Mouse (Mus musculus) limb, embryonic 15.5 days (tissue): ENCODE results near the gene Arhgef40. TPM values are rescaled to one million over a fixed set of nuclear protein-coding genes. Genes with fewer than 3 reads are reported as not detected.

Experiments used
- ATAC-seq: fragments of 200-750 bp; cut with Nextera tagmentation; 2 replicates; pipeline ENCODE4 v1.8.0; 2017; ENCODE audit warnings: low read depth, moderate TSS enrichment; ENCODE audit not compliant: insufficient number of reproducible peaks, low FRiP score, low TSS enrichment
- H3K27ac ChIP-seq: fragments of 300-500 bp; sonication (generic); 2 replicates; pipeline ENCODE4 v1.5.1; 2015; ENCODE audit warnings: moderate library complexity, mild to moderate bottlenecking, inconsistent platforms
- H3K27me3 ChIP-seq: fragments of 300-500 bp; sonication (generic); 2 replicates; pipeline ENCODE4 v1.6.1; 2015; ENCODE audit warnings: inconsistent platforms
- H3K36me3 ChIP-seq: fragments of 300-500 bp; sonication (generic); 2 replicates; pipeline ENCODE4 v1.6.1; 2015; ENCODE audit warnings: inconsistent platforms
- H3K4me1 ChIP-seq: fragments of 300-500 bp; sonication (generic); 2 replicates; pipeline ENCODE4 v1.6.1; 2015; ENCODE audit warnings: inconsistent platforms
- H3K4me2 ChIP-seq: fragments of 300-500 bp; sonication (generic); 2 replicates; pipeline ENCODE4 v1.6.1; 2015; ENCODE audit warnings: mild to moderate bottlenecking, inconsistent platforms
- H3K4me3 ChIP-seq: fragments of 300-500 bp; sonication (generic); 2 replicates; pipeline ENCODE4 v1.5.1; 2015; ENCODE audit warnings: mild to moderate bottlenecking, inconsistent platforms
- H3K9ac ChIP-seq: fragments of 300-500 bp; sonication (generic); 2 replicates; pipeline ENCODE4 v1.6.1; 2015; ENCODE audit warnings: inconsistent platforms
- H3K9me3 ChIP-seq: fragments of 300-500 bp; sonication (generic); 2 replicates; pipeline ENCODE4 v1.6.1; 2016; ENCODE audit warnings: inconsistent platforms
- WGBS: fragments of 180-500 bp; shearing (Covaris S2); methylation state at CpG from one replicate; pipeline ENCODE4 v1.1.7; 2015; 5-methylcytosine and 5-hydroxymethylcytosine counted together
- polyA plus RNA-seq: library from polyadenylated mRNA; unstranded; fragments of >200 nt; fragmentation: Nextera tagmentation; extraction: Ambion mirVana; gene quantifications from 2 replicates; pipeline ENCODE4 v1.2.1, GENCODE M21; 2015

The Arhgef40 gene
- 126 and 149 TPM in 2 replicates for polyA plus RNA-seq

- peak within 1 kb of the TSS; percentile 65 for H3K4me2 ChIP-seq
- H3K4me1 ChIP-seq = peaks cover 42% of the 10 kb centered on the region
- WGBS = under 1% methylated on average over 47 of the region's 74 CpGs
- peak; percentile 87 for ATAC-seq
- peaks cover 28% of the 10 kb centered on the region for H3K36me3 ChIP-seq
- H3K9me3 ChIP-seq = no peaks in the 10 kb centered on the region
- peak within 1 kb of the TSS; percentile 86 for H3K9ac ChIP-seq
- no peaks in the 10 kb centered on the region for H3K27me3 ChIP-seq
- H3K4me3 ChIP-seq = peak within 1 kb of the TSS; percentile 77
- H3K27ac ChIP-seq = peak within 1 kb of the TSS; percentile 97
These were observed at the start of gene Arhgef40 for GRCm38 (mm10) chr14:51984247-51985231. Gene Arhgef40, plus strand, starts transcription at chr14:51984719.

- Histone ChIP-seq H3K4me3 (no peak overlapping the region), H3K27me3 (no peaks in the 10 kb centered on the region), H3K9ac (no peak overlapping the region), H3K4me2 (no peak overlapping the region), H3K4me1 (peaks cover 9% of the 10 kb centered on the region; the same call in 1 of the 2 replicates), H3K9me3 (no peaks in the 10 kb centered on the region), H3K36me3 (no peaks in the 10 kb centered on the region), H3K27ac (no peak overlapping the region)
- no peak for ATAC-seq
- WGBS = 87% methylated on average over 9 of the region's 9 CpGs
These were observed 45.5 kb upstream of the Arhgef40 start for GRCm38 (mm10) chr14:51939005-51939404.

- no peak overlapping the region for H3K27ac ChIP-seq
- WGBS = 24% methylated on average over 8 of the region's 8 CpGs
- no peak for ATAC-seq
These were observed 43.5 kb upstream of the Arhgef40 start for GRCm38 (mm10) chr14:51940944-51941560.

GRCm38 (mm10) chr14:51941577-51941976, 42.9 kb upstream of the Arhgef40 start:
- no peak overlapping the region for H3K9ac ChIP-seq
- no peak overlapping the region for H3K4me3 ChIP-seq
- no peaks in the 10 kb centered on the region for H3K9me3 ChIP-seq
- no peak overlapping the region for H3K4me2 ChIP-seq
- 68% methylated on average over 9 of the region's 9 CpGs for WGBS
- H3K36me3 ChIP-seq = no peaks in the 10 kb centered on the region
- H3K27me3 ChIP-seq = no peaks in the 10 kb centered on the region
- no peak overlapping the region for H3K27ac ChIP-seq
- ATAC-seq = no peak
- H3K4me1 ChIP-seq = peaks cover 9% of the 10 kb centered on the region; the same call in 1 of the 2 replicates

More at GRCm38 (mm10) chr14:51940944-51941560, 43.5 kb upstream of the Arhgef40 start:
- peaks cover 9% of the 10 kb centered on the region; the same call in 1 of the 2 replicates for H3K4me1 ChIP-seq
- H3K4me3 ChIP-seq = no peak overlapping the region
- H3K9me3 ChIP-seq = no peaks in the 10 kb centered on the region
- H3K4me2 ChIP-seq = no peak overlapping the region
- H3K9ac ChIP-seq = no peak overlapping the region
- H3K27me3 ChIP-seq = no peaks in the 10 kb centered on the region
- H3K36me3 ChIP-seq = no peaks in the 10 kb centered on the region

GRCm38 (mm10) chr14:51942236-51942635, 42.3 kb upstream of the Arhgef40 start:
- Histone ChIP-seq H3K4me3 (no peak overlapping the region), H3K27ac (no peak overlapping the region), H3K4me1 (peaks cover 9% of the 10 kb centered on the region; the same call in 1 of the 2 replicates), H3K9me3 (no peaks in the 10 kb centered on the region), H3K36me3 (no peaks in the 10 kb centered on the region), H3K4me2 (no peak overlapping the region), H3K9ac (no peak overlapping the region), H3K27me3 (no peaks in the 10 kb centered on the region)
- no peak for ATAC-seq
- WGBS = 48% methylated on average over 7 of the region's 7 CpGs

- Histone ChIP-seq H3K4me1 (peaks cover 9% of the 10 kb centered on the region; the same call in 1 of the 2 replicates), H3K4me2 (no peak overlapping the region), H3K4me3 (no peak overlapping the region), H3K9ac (no peak overlapping the region), H3K27ac (no peak overlapping the region), H3K36me3 (no peaks in the 10 kb centered on the region), H3K27me3 (no peaks in the 10 kb centered on the region), H3K9me3 (no peaks in the 10 kb centered on the region)
- 76% methylated on average over 6 of the region's 6 CpGs for WGBS
- ATAC-seq = no peak
These were observed 41.2 kb upstream of the Arhgef40 start for GRCm38 (mm10) chr14:51943336-51943735.

- Histone ChIP-seq H3K4me3 (no peak overlapping the region), H3K27me3 (no peaks in the 10 kb centered on the region), H3K36me3 (no peaks in the 10 kb centered on the region), H3K4me1 (no peaks in the 10 kb centered on the region), H3K9me3 (no peaks in the 10 kb centered on the region), H3K4me2 (no peak overlapping the region), H3K9ac (no peak overlapping the region), H3K27ac (no peak overlapping the region)
- 86% methylated on average over 2 of the region's 2 CpGs for WGBS
- ATAC-seq = no peak
These were observed 24.2 kb upstream of the Arhgef40 start for GRCm38 (mm10) chr14:51960316-51960715.

GRCm38 (mm10) chr14:51967400-51967799, 17.1 kb upstream of the Arhgef40 start:
- Histone ChIP-seq H3K4me3 (no peak overlapping the region), H3K27ac (no peak overlapping the region), H3K36me3 (no peaks in the 10 kb centered on the region), H3K9me3 (no peaks in the 10 kb centered on the region), H3K4me1 (no peaks in the 10 kb centered on the region), H3K9ac (no peak overlapping the region), H3K27me3 (no peaks in the 10 kb centered on the region), H3K4me2 (no peak overlapping the region)
- WGBS = 57% methylated on average over 3 of the region's 3 CpGs
- no peak for ATAC-seq

GRCm38 (mm10) chr14:51979252-51979651, 5.3 kb upstream of the Arhgef40 start:
- H3K9me3 ChIP-seq = no peaks in the 10 kb centered on the region
- H3K9ac ChIP-seq = no peak overlapping the region
- no peak overlapping the region for H3K27ac ChIP-seq
- H3K36me3 ChIP-seq = no peaks in the 10 kb centered on the region
- peaks cover 8% of the 10 kb centered on the region for H3K4me1 ChIP-seq
- no peak for ATAC-seq
- H3K4me2 ChIP-seq = no peak overlapping the region
- no peak overlapping the region for H3K4me3 ChIP-seq
- 89% methylated on average over 3 of the region's 3 CpGs for WGBS
- no peaks in the 10 kb centered on the region for H3K27me3 ChIP-seq

- H3K4me2 ChIP-seq = no peak overlapping the region
- no peaks in the 10 kb centered on the region for H3K27me3 ChIP-seq
- peaks cover 15% of the 10 kb centered on the region for H3K36me3 ChIP-seq
- no peak for ATAC-seq
- H3K9ac ChIP-seq = no peak overlapping the region
- H3K27ac ChIP-seq = 0 out of 2 replicates have a peak overlapping the region, but pooled peaks have one; percentile 97
- H3K9me3 ChIP-seq = no peaks in the 10 kb centered on the region
- H3K4me1 ChIP-seq = peaks cover 31% of the 10 kb centered on the region
- 59% methylated on average over 4 of the region's 4 CpGs for WGBS
- no peak overlapping the region for H3K4me3 ChIP-seq
These were observed 1.3 kb upstream of the Arhgef40 start for GRCm38 (mm10) chr14:51983251-51983650.

GRCm38 (mm10) chr14:51983855-51984246, 668 bp upstream of the Arhgef40 start:
- Histone ChIP-seq H3K4me1 (peaks cover 36% of the 10 kb centered on the region), H3K27me3 (no peaks in the 10 kb centered on the region), H3K9ac (peak overlapping the region; percentile 86), H3K4me2 (peak overlapping the region; percentile 65), H3K4me3 (peak overlapping the region; percentile 77), H3K36me3 (peaks cover 21% of the 10 kb centered on the region), H3K9me3 (no peaks in the 10 kb centered on the region), H3K27ac (peak overlapping the region; percentile 97)
- 13% methylated on average over 10 of the region's 10 CpGs for WGBS
- ATAC-seq = no peak
